ENCODE assay signal across 21 mouse cellular contexts in the genomic region with DNA sequence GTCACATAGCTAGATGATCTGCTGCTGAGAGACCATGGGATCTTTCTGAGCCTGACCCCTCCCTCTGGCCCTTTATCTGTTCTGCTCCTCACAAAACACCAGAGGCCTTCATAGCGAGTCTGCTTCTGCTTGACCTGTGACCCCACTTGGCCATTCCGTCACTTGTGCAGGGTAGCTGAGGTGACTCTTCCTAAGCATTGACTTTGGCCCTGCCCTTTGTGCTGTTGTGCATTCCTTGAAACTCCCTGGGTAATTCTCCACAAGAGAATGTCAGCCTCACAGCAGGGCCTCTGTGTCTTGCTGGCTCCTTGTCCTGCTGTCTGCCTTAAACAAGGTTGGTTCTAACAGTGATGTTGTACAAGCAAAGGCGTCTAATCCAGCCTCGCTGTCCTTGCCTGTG. TPM values are rescaled to one million over a fixed set of nuclear protein-coding genes. Genes with fewer than 3 reads are reported as not detected.
"Had no signal": no experiment of that assay in that cellular context is flagged by ENCODE, and none has a peak within 500 bp of the region (broad histone marks: within the 10 kb centered on the region; RNA-seq: fewer than 3 reads in every experiment).

No protein-coding gene starts in this region.

- H3K27ac ChIP-seq: intestine, embryonic 15.5 days; kidney, postnatal 0 days; left cerebral cortex, adult 2 months; limb, embryonic 10.5 days; liver, embryonic 15.5 days; midbrain, embryonic 15.5 days had no signal

- H3K9me3 ChIP-seq: intestine, embryonic 15.5 days; limb, embryonic 10.5 days; liver, embryonic 15.5 days; midbrain, embryonic 15.5 days had no signal

- H3K4me2 ChIP-seq: intestine, embryonic 15.5 days; liver, embryonic 11.5 days; liver, embryonic 15.5 days; lung, embryonic 14.5 days; midbrain, embryonic 11.5 days; midbrain, embryonic 15.5 days had no signal

- ATAC-seq: intestine, embryonic 15.5 days; midbrain, embryonic 15.5 days had no signal

- H3K9ac ChIP-seq: intestine, embryonic 15.5 days; liver, embryonic 15.5 days; lung, embryonic 14.5 days; midbrain, embryonic 15.5 days had no signal

- H3K27me3 ChIP-seq: intestine, embryonic 15.5 days; liver, embryonic 15.5 days; midbrain, embryonic 15.5 days had no signal

- H3K4me3 ChIP-seq: intestine, embryonic 15.5 days; left cerebral cortex, adult 2 months; limb, embryonic 10.5 days; liver, embryonic 15.5 days; midbrain, embryonic 15.5 days had no signal

- H3K4me1 ChIP-seq: intestine, embryonic 15.5 days had no signal

- DNase-seq: lung, embryonic 14.5 days; lung, postnatal 10 days; lung, postnatal 4 days; right cerebral cortex, adult 18-20 months; right cerebral cortex, postnatal 25 days; thymus, postnatal 36 days had no signal

RNA-seq across cellular contexts. Expression of gene Foxa3, which starts 8.3 kb away (rescaled TPM):
- total RNA-seq: layer of hippocampus, postnatal 25 days; left cerebral cortex, adult 2 months; left cerebral cortex, postnatal 14 days; megakaryocyte, adult 5-6 weeks had no signal
- polyA plus RNA-seq: limb, embryonic 10.5 days; midbrain, embryonic 11.5 days; midbrain, embryonic 15.5 days; neural tube, embryonic 14.5 days had no signal

RNA-seq across cellular contexts. Expression of gene Rsph6a, which starts 22.8 kb away (rescaled TPM):
- total RNA-seq: megakaryocyte, adult 5-6 weeks had no signal
- polyA plus RNA-seq: intestine, embryonic 15.5 days; kidney, postnatal 0 days; limb, embryonic 10.5 days; liver, embryonic 11.5 days; liver, embryonic 15.5 days; lung, embryonic 14.5 days; midbrain, embryonic 11.5 days; neural tube, embryonic 14.5 days; small intestine, adult 2 months; stomach, embryonic 16.5 days; thymus, postnatal 0 days had no signal
